Mouse (Mus musculus): Measurements from ENCODE around the gene Aen. TPM values are rescaled to one million over a fixed set of nuclear protein-coding genes. Genes with fewer than 3 reads are reported as not detected.

Aen gene
- polyA plus RNA-seq, 1 experiment from 2014 or later, result 25.8 TPM

DNA sequence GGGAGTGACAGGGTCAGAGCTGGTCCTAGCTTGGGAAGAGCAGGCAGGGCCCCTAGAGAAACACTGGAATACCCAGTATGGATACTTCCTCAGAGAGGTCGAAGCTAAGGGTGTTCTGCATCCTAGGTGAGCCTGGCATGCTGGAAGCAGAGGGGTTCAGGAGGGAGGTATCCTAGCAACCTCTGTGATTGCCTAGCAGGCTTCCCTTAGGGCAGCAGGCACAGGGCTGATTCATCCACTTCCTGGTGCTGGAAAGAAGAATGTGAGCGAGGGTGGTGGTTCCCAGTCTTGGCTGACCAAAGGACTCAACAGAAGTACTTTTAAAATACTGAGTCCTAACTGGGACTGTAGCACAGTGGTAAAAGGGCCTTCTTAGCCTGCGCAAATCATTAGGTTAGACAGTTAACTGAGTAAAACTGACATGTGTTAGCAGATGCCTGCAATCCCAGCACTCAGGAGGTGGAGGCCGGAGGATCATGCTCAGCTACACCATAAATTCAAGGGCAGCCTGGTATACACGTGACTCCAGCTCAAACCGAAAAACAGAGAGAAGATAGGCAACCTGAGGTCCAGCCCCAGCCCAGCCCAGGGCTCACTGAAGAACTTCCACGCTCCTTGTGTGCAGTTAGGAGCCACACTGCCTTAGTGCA lies 31.7 kb upstream of the Aen start:
- Histone ChIP-seq H3K4me1 (replicated peaks; ENCODE audit: control insufficient read depth, insufficient read depth) (no peaks in the 10 kb centered on the region), H3K27me3 (ENCODE audit: control insufficient read depth, insufficient read depth, low read length) (no peaks in the 10 kb centered on the region), H3K9ac (ENCODE audit: low read length) (no peak overlapping the region), H3K9me3 (ENCODE audit: control insufficient read depth, low read length) (no peaks in the 10 kb centered on the region), H3K4me2 (replicated peaks; ENCODE audit: low read depth) (no peak overlapping the region), H3K4me3 (ENCODE audit: low read depth, low read length) (no peak overlapping the region), H3K27ac (replicated peaks) (no peak overlapping the region), H3K36me3 (ENCODE audit: control insufficient read depth, insufficient read depth, low read length) (no peaks in the 10 kb centered on the region)
- TF ChIP-seq CTCF (IDR thresholded peaks at IDR 0.05; ENCODE audit: low read depth), result no peak
- no peak for TF ChIP-seq EP300 (optimal IDR thresholded peaks at IDR 0.05)
- peak; percentile 45; the same call in 1 of the 2 replicates for ATAC-seq (ENCODE audit: low FRiP score, low TSS enrichment)
- WGBS, result 62% methylated on average over 7 of the region's 7 CpGs
- no peak for DNase-seq (ENCODE audit: low spot score)

DNA sequence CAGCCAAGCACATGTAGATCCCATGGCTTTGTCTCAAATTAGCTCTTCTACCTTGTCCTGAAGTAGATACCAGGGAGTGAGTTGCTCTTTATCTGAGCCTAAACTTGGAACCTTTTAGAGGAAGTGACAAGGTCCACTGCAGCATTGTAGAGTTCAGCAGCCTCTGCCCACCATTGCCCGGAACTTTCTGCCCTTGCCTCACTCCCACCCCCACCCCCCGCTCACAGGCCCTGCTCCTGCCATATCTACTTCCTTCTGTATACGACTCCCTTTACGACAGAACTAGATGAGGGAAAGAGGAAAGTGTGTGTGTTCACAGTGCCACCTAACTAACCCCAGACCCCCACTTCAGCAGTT lies 31.2 kb upstream of the Aen start:
- no peaks in the 10 kb centered on the region for H3K36me3 ChIP-seq (ENCODE audit: control insufficient read depth, insufficient read depth, low read length)
- DNase-seq (ENCODE audit: low spot score) (no peak), ATAC-seq (ENCODE audit: low FRiP score, low TSS enrichment) (peak; percentile 66)
- H3K9ac ChIP-seq (ENCODE audit: low read length), result no peak overlapping the region
- H3K27ac ChIP-seq (replicated peaks), result no peak overlapping the region
- H3K4me2 ChIP-seq (replicated peaks; ENCODE audit: low read depth), result no peak overlapping the region
- no peaks in the 10 kb centered on the region for H3K4me1 ChIP-seq (replicated peaks; ENCODE audit: control insufficient read depth, insufficient read depth)
- no peaks in the 10 kb centered on the region for H3K9me3 ChIP-seq (ENCODE audit: control insufficient read depth, low read length)
- no peaks in the 10 kb centered on the region for H3K27me3 ChIP-seq (ENCODE audit: control insufficient read depth, insufficient read depth, low read length)
- 56% methylated on average over 4 of the region's 4 CpGs for WGBS
- no peak overlapping the region for H3K4me3 ChIP-seq (ENCODE audit: low read depth, low read length)
- TF ChIP-seq CTCF (IDR thresholded peaks at IDR 0.05; ENCODE audit: low read depth) (no peak), EP300 (optimal IDR thresholded peaks at IDR 0.05) (no peak)

DNA sequence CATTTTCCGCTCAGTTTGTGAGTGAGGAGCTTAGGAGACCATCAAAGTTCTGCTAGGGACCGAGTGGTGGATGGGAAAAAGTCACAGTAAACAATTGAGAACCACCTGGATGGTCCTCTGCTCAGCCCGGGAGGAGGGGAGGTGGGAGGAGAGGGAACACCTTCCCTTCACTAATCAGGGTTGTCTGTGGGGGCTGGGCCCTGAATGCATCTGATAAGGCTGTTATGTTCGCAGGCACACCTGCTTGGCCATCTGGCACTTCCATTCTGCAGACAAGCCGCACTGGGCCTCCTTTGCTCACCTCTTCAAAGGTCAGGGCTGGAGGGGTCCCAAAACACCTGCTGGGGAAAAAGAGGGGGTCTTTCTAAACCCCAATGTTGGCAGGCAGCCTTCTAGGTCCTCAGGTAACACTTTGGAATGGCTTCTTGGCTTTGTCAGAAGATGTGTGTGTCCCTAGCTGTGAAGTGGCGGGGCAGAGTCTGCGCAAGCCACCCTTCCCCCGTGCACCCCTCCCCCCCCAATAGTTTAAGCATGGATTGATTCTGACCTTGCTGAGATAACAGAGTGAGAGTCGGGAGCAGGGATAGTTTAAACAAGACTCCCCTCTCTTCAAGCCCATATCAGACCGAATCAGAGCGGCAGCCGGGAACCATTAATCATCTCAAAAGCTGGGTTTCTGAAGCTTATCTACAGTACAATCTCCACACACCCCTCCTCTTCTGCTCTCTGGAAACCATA lies 30.3 kb upstream of the Aen start:
- no peaks in the 10 kb centered on the region for H3K9me3 ChIP-seq (ENCODE audit: control insufficient read depth, low read length)
- no peak overlapping the region for H3K4me3 ChIP-seq (ENCODE audit: low read depth, low read length)
- no peaks in the 10 kb centered on the region for H3K27me3 ChIP-seq (ENCODE audit: control insufficient read depth, insufficient read depth, low read length)
- H3K4me1 ChIP-seq (replicated peaks; ENCODE audit: control insufficient read depth, insufficient read depth), result no peaks in the 10 kb centered on the region
- 33% methylated on average over 12 of the region's 12 CpGs for WGBS
- H3K27ac ChIP-seq (replicated peaks), result no peak overlapping the region
- TF ChIP-seq CTCF (IDR thresholded peaks at IDR 0.05; ENCODE audit: low read depth), result no peak
- no peak for TF ChIP-seq EP300 (optimal IDR thresholded peaks at IDR 0.05)
- no peak overlapping the region; the same call in 1 of the 2 replicates for H3K9ac ChIP-seq (ENCODE audit: low read length)
- no peak overlapping the region for H3K4me2 ChIP-seq (replicated peaks; ENCODE audit: low read depth)
- ATAC-seq (ENCODE audit: low FRiP score, low TSS enrichment), result no peak; the same call in 1 of the 2 replicates
- no peak for DNase-seq (ENCODE audit: low spot score)
- no peaks in the 10 kb centered on the region for H3K36me3 ChIP-seq (ENCODE audit: control insufficient read depth, insufficient read depth, low read length)

DNA sequence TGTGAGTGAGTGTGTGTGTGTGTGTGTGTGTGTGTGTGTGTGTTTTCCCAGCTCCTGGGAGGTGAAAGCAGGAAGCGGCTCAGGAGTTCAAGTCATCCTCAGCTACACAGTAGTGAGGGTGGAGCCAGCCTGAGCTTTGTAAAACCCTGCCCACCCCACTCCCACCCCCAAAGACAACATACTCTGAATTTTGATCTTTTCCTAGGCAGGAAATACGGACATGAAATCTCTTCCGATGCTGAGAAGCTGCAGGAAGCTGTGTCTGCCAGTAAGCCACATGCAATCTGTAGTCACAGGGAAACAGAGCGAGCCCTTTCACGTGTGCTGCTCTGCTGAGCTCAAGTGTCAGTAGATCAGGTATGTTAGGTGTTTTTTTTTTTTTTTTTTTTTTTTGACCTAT lies 26.9 kb upstream of the Aen start:
- H3K27ac ChIP-seq (replicated peaks), result no peak overlapping the region
- H3K4me3 ChIP-seq (ENCODE audit: low read depth, low read length), result no peak overlapping the region
- H3K9ac ChIP-seq (ENCODE audit: low read length), result no peak overlapping the region
- H3K36me3 ChIP-seq (ENCODE audit: control insufficient read depth, insufficient read depth, low read length), result no peaks in the 10 kb centered on the region
- ATAC-seq (ENCODE audit: low FRiP score, low TSS enrichment) (no peak), DNase-seq (ENCODE audit: low spot score) (no peak)
- H3K4me2 ChIP-seq (replicated peaks; ENCODE audit: low read depth), result no peak overlapping the region
- WGBS, result 41% methylated on average over 5 of the region's 5 CpGs
- H3K27me3 ChIP-seq (ENCODE audit: control insufficient read depth, insufficient read depth, low read length), result no peaks in the 10 kb centered on the region
- no peaks in the 10 kb centered on the region for H3K9me3 ChIP-seq (ENCODE audit: control insufficient read depth, low read length)
- TF ChIP-seq CTCF (IDR thresholded peaks at IDR 0.05; ENCODE audit: low read depth) (no peak), EP300 (optimal IDR thresholded peaks at IDR 0.05) (no peak)
- H3K4me1 ChIP-seq (replicated peaks; ENCODE audit: control insufficient read depth, insufficient read depth), result no peaks in the 10 kb centered on the region

DNA sequence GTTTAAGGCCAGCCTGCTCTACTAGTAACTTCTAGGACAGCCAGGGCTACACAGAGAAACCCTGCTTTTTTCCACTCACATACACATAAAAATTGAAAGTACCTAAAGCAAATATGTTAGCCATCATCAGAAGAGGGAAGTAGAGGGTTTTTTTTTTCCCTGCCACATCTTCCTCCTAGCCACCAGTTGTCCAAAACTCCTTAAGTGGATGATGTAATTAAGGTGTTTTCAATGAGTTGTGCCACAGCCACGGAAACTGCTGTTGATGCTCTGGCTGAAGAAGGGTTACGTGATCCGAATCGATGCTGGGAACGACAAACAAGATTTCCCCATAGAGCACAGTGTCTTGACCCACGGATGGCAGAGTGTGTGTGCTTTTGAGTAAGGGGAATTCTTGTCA lies 23.3 kb upstream of the Aen start:
- H3K9ac ChIP-seq (ENCODE audit: low read length), result no peak overlapping the region
- H3K36me3 ChIP-seq (ENCODE audit: control insufficient read depth, insufficient read depth, low read length), result no peaks in the 10 kb centered on the region
- no peak for ATAC-seq (ENCODE audit: low FRiP score, low TSS enrichment)
- no peaks in the 10 kb centered on the region for H3K4me1 ChIP-seq (replicated peaks; ENCODE audit: control insufficient read depth, insufficient read depth)
- H3K27me3 ChIP-seq (ENCODE audit: control insufficient read depth, insufficient read depth, low read length), result no peaks in the 10 kb centered on the region
- H3K4me3 ChIP-seq (ENCODE audit: low read depth, low read length), result no peak overlapping the region
- H3K4me2 ChIP-seq (replicated peaks; ENCODE audit: low read depth), result no peak overlapping the region
- TF ChIP-seq CTCF (IDR thresholded peaks at IDR 0.05; ENCODE audit: low read depth) (no peak), EP300 (optimal IDR thresholded peaks at IDR 0.05) (no peak)
- no peaks in the 10 kb centered on the region for H3K9me3 ChIP-seq (ENCODE audit: control insufficient read depth, low read length)
- 78% methylated on average over 6 of the region's 6 CpGs for WGBS
- DNase-seq (ENCODE audit: low spot score), result no peak
- no peak overlapping the region for H3K27ac ChIP-seq (replicated peaks)

DNA sequence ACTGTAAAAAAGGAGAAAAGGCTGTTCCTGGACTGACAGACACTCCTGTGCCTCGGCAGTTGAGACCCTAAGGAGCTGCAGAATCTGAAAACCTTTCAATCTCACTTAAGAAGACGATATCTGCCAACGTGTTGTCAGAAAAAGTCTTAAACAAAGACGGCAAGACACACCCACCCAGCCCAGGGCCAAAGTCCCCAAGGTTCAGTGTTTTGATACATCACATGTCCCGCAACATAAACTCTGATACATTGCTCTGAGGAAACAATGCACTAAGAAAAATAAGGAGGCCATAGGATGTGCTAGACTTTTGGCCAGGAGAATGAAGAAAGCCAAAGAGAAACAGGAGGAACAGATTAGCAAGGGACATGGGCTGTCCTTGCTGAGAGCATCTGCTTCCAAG lies 22.8 kb upstream of the Aen start:
- DNase-seq (ENCODE audit: low spot score), result peak; percentile 35
- 52% methylated on average over 5 of the region's 5 CpGs for WGBS
- no peak for ATAC-seq (ENCODE audit: low FRiP score, low TSS enrichment)

More for the DNA sequence above, 22.8 kb upstream of the Aen start:
- Histone ChIP-seq H3K9ac (ENCODE audit: low read length) (no peak overlapping the region), H3K36me3 (ENCODE audit: control insufficient read depth, insufficient read depth, low read length) (no peaks in the 10 kb centered on the region), H3K4me1 (replicated peaks; ENCODE audit: control insufficient read depth, insufficient read depth) (no peaks in the 10 kb centered on the region), H3K27me3 (ENCODE audit: control insufficient read depth, insufficient read depth, low read length) (no peaks in the 10 kb centered on the region), H3K4me3 (ENCODE audit: low read depth, low read length) (no peak overlapping the region), H3K4me2 (replicated peaks; ENCODE audit: low read depth) (no peak overlapping the region), H3K27ac (replicated peaks) (no peak overlapping the region), H3K9me3 (ENCODE audit: control insufficient read depth, low read length) (no peaks in the 10 kb centered on the region)
- no peak for TF ChIP-seq CTCF (IDR thresholded peaks at IDR 0.05; ENCODE audit: low read depth)
- no peak for TF ChIP-seq EP300 (optimal IDR thresholded peaks at IDR 0.05)
